Mouse (Mus musculus) midbrain, embryonic 16.5 days (tissue): ENCODE data around the gene Tchp. TPM values are rescaled to one million over a fixed set of nuclear protein-coding genes. Genes with fewer than 3 reads are reported as not detected.
A peak's percentile ranks its signal among the peaks of the same experiment; 100 is the strongest.

Experiments used
- ATAC-seq: fragments of 200-750 bp; cut with Nextera tagmentation; 2 replicates; pipeline ENCODE4 v1.8.0; 2017; ENCODE audit warnings: moderate TSS enrichment
- H3K27ac ChIP-seq: fragments of 300-500 bp; sonication (generic); 2 replicates; pipeline ENCODE4 v1.5.1; 2014; ENCODE audit warnings: mild to moderate bottlenecking, low read length, mixed read lengths
- H3K27me3 ChIP-seq: fragments of 300-500 bp; sonication (generic); 2 replicates; pipeline ENCODE4 v1.6.1; 2014; ENCODE audit warnings: low read depth, low read length, mixed read lengths; ENCODE audit not compliant: control insufficient read depth, insufficient read depth
- H3K36me3 ChIP-seq: fragments of 300-500 bp; sonication (generic); 2 replicates; pipeline ENCODE4 v1.6.1; 2014; ENCODE audit warnings: mild to moderate bottlenecking, low read length, moderate library complexity, mixed read lengths; ENCODE audit not compliant: control insufficient read depth, insufficient read depth
- H3K4me1 ChIP-seq: fragments of 300-500 bp; sonication (generic); 2 replicates; pipeline ENCODE4 v1.6.1; 2014; ENCODE audit warnings: mild to moderate bottlenecking, low read length, mixed read lengths; ENCODE audit not compliant: control insufficient read depth, insufficient read depth
- H3K4me2 ChIP-seq: fragments of 300-500 bp; sonication (generic); 2 replicates; pipeline ENCODE4 v1.6.1; 2014; ENCODE audit warnings: mild to moderate bottlenecking, low read length, mixed read lengths
- H3K4me3 ChIP-seq: fragments of 300-500 bp; sonication (generic); 2 replicates; pipeline ENCODE4 v1.5.1; 2014; ENCODE audit warnings: low read depth, mild to moderate bottlenecking, low read length, moderate library complexity, mixed read lengths
- H3K9ac ChIP-seq: fragments of 300-500 bp; sonication (generic); 2 replicates; pipeline ENCODE4 v1.6.1; 2014; ENCODE audit warnings: low read depth, low read length, mixed read lengths
- H3K9me3 ChIP-seq: fragments of 300-500 bp; sonication (generic); replicated peaks from 2 replicates; pipeline ENCODE4 v1.6.1; 2014; ENCODE audit warnings: mild to moderate bottlenecking, low read length, mixed read lengths; ENCODE audit not compliant: control insufficient read depth, poor library complexity, severe bottlenecking
- WGBS: fragments of 180-500 bp; shearing (Covaris S2); extraction: QIAGEN DNeasy Blood & Tissue Kit; methylation state at CpG from one replicate; pipeline ENCODE4 v1.1.7; 2014; 5-methylcytosine and 5-hydroxymethylcytosine counted together
- polyA plus RNA-seq: library from polyadenylated mRNA; unstranded; fragments of >200 nt; fragmentation: Nextera tagmentation; extraction: Ambion mirVana; gene quantifications from 2 replicates; pipeline ENCODE4 v1.2.1, GENCODE M21; 2015

Gene Tchp
- polyA plus RNA-seq = 16.3 and 17.5 TPM in 2 replicates

- H3K27me3 ChIP-seq = no peaks in the 10 kb centered on the region; the same call in 1 of the 2 replicates
- peak within 1 kb of the TSS; percentile 58 for H3K4me3 ChIP-seq
- H3K9ac ChIP-seq = peak within 1 kb of the TSS; percentile 66
- ATAC-seq = peak; percentile 86
- H3K4me1 ChIP-seq = peaks cover 7% of the 10 kb centered on the region
- no peaks in the 10 kb centered on the region for H3K9me3 ChIP-seq
- 5% methylated on average over 49 of the region's 49 CpGs for WGBS
- peaks cover 9% of the 10 kb centered on the region for H3K36me3 ChIP-seq
- no peak within 1 kb of the TSS for H3K27ac ChIP-seq
- H3K4me2 ChIP-seq = peak within 1 kb of the TSS; percentile 80
Measured at GRCm38 (mm10) chr5:114707265-114708068, at the start of gene Tchp. Tchp (plus strand) TSS chr5:114707760.

- Histone ChIP-seq H3K9me3 (no peaks in the 10 kb centered on the region), H3K36me3 (no peaks in the 10 kb centered on the region), H3K4me3 (peak within 1 kb of the TSS; percentile 43), H3K27me3 (peaks cover 35% of the 10 kb centered on the region), H3K27ac (no peak within 1 kb of the TSS), H3K4me2 (peak within 1 kb of the TSS; percentile 77), H3K4me1 (peaks cover 9% of the 10 kb centered on the region), H3K9ac (peak within 1 kb of the TSS; percentile 64)
- WGBS = 1% methylated on average over 26 of the region's 47 CpGs
- ATAC-seq = no peak
Measured at GRCm38 (mm10) chr5:114658255-114658654, 49.3 kb upstream of the Tchp start, which contains the start of gene Trpv4. Trpv4 (minus strand) TSS chr5:114658421.

GRCm38 (mm10) chr5:114661029-114661428 lies 46.5 kb upstream of the Tchp start:
- Histone ChIP-seq H3K4me3 (no peak overlapping the region), H3K36me3 (no peaks in the 10 kb centered on the region), H3K27ac (no peak overlapping the region), H3K4me1 (peaks cover 9% of the 10 kb centered on the region), H3K9me3 (no peaks in the 10 kb centered on the region), H3K9ac (no peak overlapping the region), H3K27me3 (peaks cover 31% of the 10 kb centered on the region), H3K4me2 (no peak overlapping the region)
- WGBS = 73% methylated on average over 6 of the region's 6 CpGs
- ATAC-seq = no peak

- Histone ChIP-seq H3K9me3 (no peaks in the 10 kb centered on the region), H3K4me2 (no peak overlapping the region), H3K27me3 (peaks cover 2% of the 10 kb centered on the region), H3K4me1 (peaks cover 6% of the 10 kb centered on the region; the same call in 1 of the 2 replicates), H3K9ac (no peak overlapping the region), H3K27ac (no peak overlapping the region), H3K4me3 (no peak overlapping the region), H3K36me3 (no peaks in the 10 kb centered on the region)
- ATAC-seq = no peak
- 88% methylated on average over 4 of the region's 4 CpGs for WGBS
Measured at GRCm38 (mm10) chr5:114664139-114664538, 43.4 kb upstream of the Tchp start.

GRCm38 (mm10) chr5:114664750-114665149 lies 42.8 kb upstream of the Tchp start:
- WGBS = 75% methylated on average over 7 of the region's 7 CpGs
- H3K4me2 ChIP-seq = no peak overlapping the region

GRCm38 (mm10) chr5:114666659-114667058 lies 40.9 kb upstream of the Tchp start:
- 57% methylated on average over 1 of the region's 1 CpGs for WGBS

More at GRCm38 (mm10) chr5:114664750-114665149, 42.8 kb upstream of the Tchp start:
- H3K9ac ChIP-seq = no peak overlapping the region
- peaks cover 6% of the 10 kb centered on the region; the same call in 1 of the 2 replicates for H3K4me1 ChIP-seq
- no peak for ATAC-seq
- H3K4me3 ChIP-seq = no peak overlapping the region
- no peaks in the 10 kb centered on the region for H3K27me3 ChIP-seq
- H3K9me3 ChIP-seq = no peaks in the 10 kb centered on the region
- H3K36me3 ChIP-seq = no peaks in the 10 kb centered on the region
- no peak overlapping the region for H3K27ac ChIP-seq

GRCm38 (mm10) chr5:114667228-114667856 lies 40.2 kb upstream of the Tchp start:
- Histone ChIP-seq H3K9me3 (no peaks in the 10 kb centered on the region), H3K4me3 (peak overlapping the region; percentile 29; the same call in 1 of the 2 replicates), H3K36me3 (no peaks in the 10 kb centered on the region), H3K4me1 (peaks cover 6% of the 10 kb centered on the region; the same call in 1 of the 2 replicates), H3K27me3 (no peaks in the 10 kb centered on the region), H3K9ac (0 out of 2 replicates have a peak overlapping the region, but pooled peaks have one; percentile 3), H3K27ac (no peak overlapping the region), H3K4me2 (peak overlapping the region; percentile 63)
- WGBS = 3% methylated on average over 36 of the region's 36 CpGs
- ATAC-seq = peak; percentile 91

More at GRCm38 (mm10) chr5:114666659-114667058, 40.9 kb upstream of the Tchp start:
- no peak for ATAC-seq
- H3K9ac ChIP-seq = no peak overlapping the region
- no peak overlapping the region for H3K4me2 ChIP-seq
- H3K36me3 ChIP-seq = no peaks in the 10 kb centered on the region
- no peak overlapping the region for H3K27ac ChIP-seq
- H3K4me3 ChIP-seq = no peak overlapping the region
- no peaks in the 10 kb centered on the region for H3K9me3 ChIP-seq
- peaks cover 6% of the 10 kb centered on the region; the same call in 1 of the 2 replicates for H3K4me1 ChIP-seq
- H3K27me3 ChIP-seq = no peaks in the 10 kb centered on the region

GRCm38 (mm10) chr5:114669014-114669413 lies 38.5 kb upstream of the Tchp start:
- H3K9me3 ChIP-seq = no peaks in the 10 kb centered on the region
- H3K27me3 ChIP-seq = no peaks in the 10 kb centered on the region
- no peak for ATAC-seq
- H3K36me3 ChIP-seq = 0 out of 2 replicates have a peak, but pooled peaks cover 3% of the 10 kb centered on the region
- no peak overlapping the region for H3K4me3 ChIP-seq
- H3K9ac ChIP-seq = no peak overlapping the region
- H3K4me1 ChIP-seq = peaks cover 6% of the 10 kb centered on the region; the same call in 1 of the 2 replicates
- H3K4me2 ChIP-seq = no peak overlapping the region
- 93% methylated on average over 5 of the region's 5 CpGs for WGBS
- H3K27ac ChIP-seq = no peak overlapping the region
